Mouse (Mus musculus): ENCODE data around the gene Kndc1. TPM values are rescaled to one million over a fixed set of nuclear protein-coding genes. Genes with fewer than 3 reads are reported as not detected.

The Kndc1 gene
- polyA plus RNA-seq, 1 experiment = 5.6 TPM

DNA sequence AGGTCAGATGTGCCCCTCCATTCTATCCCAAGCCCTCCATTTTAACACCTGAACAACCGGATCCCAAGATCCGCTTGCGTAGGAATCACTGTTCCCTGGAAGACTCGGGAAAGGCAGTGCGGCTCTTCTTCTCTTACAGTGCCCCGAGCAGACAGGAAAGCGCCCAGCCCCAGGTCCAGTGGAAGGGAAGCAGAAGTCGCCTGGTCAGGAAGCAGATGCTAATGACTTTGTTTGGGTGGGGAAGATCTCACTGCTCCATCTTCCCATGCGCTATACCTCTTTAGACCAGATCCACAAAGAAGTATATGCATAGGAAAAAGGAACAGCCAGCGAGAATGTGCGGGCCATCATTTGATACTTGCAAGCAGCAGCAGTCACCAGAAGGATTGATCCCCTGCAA, 62.9 kb downstream of the Kndc1 start:
- WGBS = 43% methylated on average over 11 of the region's 11 CpGs
- Histone ChIP-seq H3K4me1 (ENCODE audit: control insufficient read depth, insufficient read depth, low read length) (no peaks in the 10 kb centered on the region), H3K4me3 (replicated peaks; ENCODE audit: extremely low read depth, low read depth, low read length) (no peak overlapping the region)
- no peak for DNase-seq
- TF ChIP-seq CTCF (IDR thresholded peaks at IDR 0.05; ENCODE audit: insufficient read depth, low read length) = no peak
- no peak for TF ChIP-seq POLR2A (IDR thresholded peaks at IDR 0.05; ENCODE audit: borderline replicate concordance, extremely low read depth, low read depth, low read length)

DNA sequence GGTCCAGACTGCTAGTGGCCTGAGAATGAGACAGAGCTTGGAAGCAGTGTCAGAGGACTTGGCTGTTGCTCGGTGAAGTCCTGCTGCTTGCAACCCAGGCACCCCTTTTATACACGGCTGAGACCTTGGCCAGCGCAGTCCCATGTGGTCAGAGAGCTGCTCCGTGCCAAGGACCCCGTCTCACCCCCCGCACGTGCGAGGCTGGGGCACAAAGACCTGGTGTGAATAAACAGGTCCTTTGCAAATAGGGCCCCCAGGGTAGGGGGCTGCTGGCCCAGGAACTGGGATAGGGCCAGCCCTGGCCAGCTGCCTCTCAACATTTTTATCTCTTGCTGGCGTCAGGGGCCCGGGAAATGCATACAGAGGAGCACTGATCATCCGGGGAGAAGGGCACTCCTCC, 63.5 kb downstream of the Kndc1 start:
- no peaks in the 10 kb centered on the region for H3K4me1 ChIP-seq (ENCODE audit: control insufficient read depth, insufficient read depth, low read length)
- WGBS = 31% methylated on average over 11 of the region's 11 CpGs
- no peak for DNase-seq
- TF ChIP-seq POLR2A (IDR thresholded peaks at IDR 0.05; ENCODE audit: borderline replicate concordance, extremely low read depth, low read depth, low read length) (no peak), CTCF (IDR thresholded peaks at IDR 0.05; ENCODE audit: insufficient read depth, low read length) (no peak)
- no peak overlapping the region for H3K4me3 ChIP-seq (replicated peaks; ENCODE audit: extremely low read depth, low read depth, low read length)

DNA sequence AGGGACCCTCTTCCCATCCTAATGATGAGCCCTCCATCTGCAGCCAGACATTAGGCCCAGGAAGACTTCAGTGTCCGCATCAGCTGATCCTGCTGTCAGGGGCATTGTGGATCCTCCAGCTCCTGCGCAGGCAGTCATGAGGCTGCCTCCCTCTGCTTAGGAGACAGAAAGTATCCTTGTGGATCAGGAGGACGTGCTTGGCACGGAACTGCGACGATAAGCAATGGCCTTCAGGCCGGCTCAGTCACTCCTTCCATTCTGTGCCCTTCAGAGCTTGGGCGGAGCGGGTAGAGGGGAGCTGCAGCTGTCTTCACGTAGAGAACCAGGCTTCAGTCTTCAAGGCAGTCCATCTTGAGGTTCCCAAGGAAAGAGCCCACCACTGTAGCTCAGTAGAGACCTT, 66.6 kb downstream of the Kndc1 start:
- no peak for TF ChIP-seq POLR2A (IDR thresholded peaks at IDR 0.05; ENCODE audit: borderline replicate concordance, extremely low read depth, low read depth, low read length)
- TF ChIP-seq CTCF (IDR thresholded peaks at IDR 0.05; ENCODE audit: insufficient read depth, low read length) = no peak
- Histone ChIP-seq H3K4me3 (replicated peaks; ENCODE audit: extremely low read depth, low read depth, low read length) (no peak overlapping the region), H3K4me1 (ENCODE audit: control insufficient read depth, insufficient read depth, low read length) (no peaks in the 10 kb centered on the region)
- 83% methylated on average over 10 of the region's 10 CpGs for WGBS
- no peak for DNase-seq

DNA sequence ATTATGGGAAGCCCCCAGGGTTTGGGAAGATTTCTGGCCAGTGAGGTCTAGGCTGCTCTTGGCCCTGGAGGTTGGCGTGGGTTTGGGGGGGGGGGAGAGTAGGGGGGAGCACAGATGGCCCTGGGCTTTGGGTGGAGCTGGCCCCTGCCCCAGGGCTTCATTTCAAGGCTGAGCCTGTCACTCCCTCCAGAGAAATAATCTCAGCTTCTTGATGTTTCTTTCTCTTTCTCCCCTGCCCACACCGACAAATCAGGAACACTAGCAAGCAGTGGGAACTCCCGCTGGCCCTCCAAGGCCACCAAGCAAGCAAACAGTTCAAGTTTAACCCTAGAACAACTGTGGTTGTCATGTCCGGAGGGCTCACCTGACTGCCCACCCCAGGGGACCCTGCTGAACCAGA, 69.3 kb downstream of the Kndc1 start:
- Histone ChIP-seq H3K4me3 (replicated peaks; ENCODE audit: extremely low read depth, low read depth, low read length) (no peak overlapping the region), H3K4me1 (ENCODE audit: control insufficient read depth, insufficient read depth, low read length) (no peaks in the 10 kb centered on the region)
- TF ChIP-seq CTCF (IDR thresholded peaks at IDR 0.05; ENCODE audit: insufficient read depth, low read length) (no peak), POLR2A (IDR thresholded peaks at IDR 0.05; ENCODE audit: borderline replicate concordance, extremely low read depth, low read depth, low read length) (no peak)
- DNase-seq = no peak
- 49% methylated on average over 4 of the region's 4 CpGs for WGBS

DNA sequence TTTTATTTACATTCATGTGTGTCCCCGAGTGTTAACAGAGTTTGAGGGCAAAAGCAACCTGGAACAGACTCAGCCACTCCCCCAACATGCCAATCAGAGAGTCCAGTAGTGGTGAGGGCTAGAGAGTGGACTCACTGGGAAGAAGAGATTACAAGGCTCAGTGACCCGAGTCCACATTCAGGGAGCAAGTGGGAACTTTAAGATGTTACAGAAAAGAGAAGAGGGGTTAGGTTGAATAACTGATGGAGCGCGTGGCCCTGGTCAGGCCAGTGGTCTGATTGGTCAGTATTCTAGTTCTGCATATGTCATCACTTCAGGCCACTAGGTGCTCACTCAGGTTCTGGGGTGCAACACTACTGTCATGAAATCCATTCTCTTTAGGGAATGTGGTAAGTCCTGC, 72.7 kb downstream of the Kndc1 start:
- H3K4me3 ChIP-seq (replicated peaks; ENCODE audit: extremely low read depth, low read depth, low read length) = no peak overlapping the region
- WGBS = 31% methylated on average over 4 of the region's 4 CpGs
- no peak for DNase-seq
- no peaks in the 10 kb centered on the region for H3K4me1 ChIP-seq (ENCODE audit: control insufficient read depth, insufficient read depth, low read length)
- TF ChIP-seq CTCF (IDR thresholded peaks at IDR 0.05; ENCODE audit: insufficient read depth, low read length) (no peak), POLR2A (IDR thresholded peaks at IDR 0.05; ENCODE audit: borderline replicate concordance, extremely low read depth, low read depth, low read length) (no peak)

DNA sequence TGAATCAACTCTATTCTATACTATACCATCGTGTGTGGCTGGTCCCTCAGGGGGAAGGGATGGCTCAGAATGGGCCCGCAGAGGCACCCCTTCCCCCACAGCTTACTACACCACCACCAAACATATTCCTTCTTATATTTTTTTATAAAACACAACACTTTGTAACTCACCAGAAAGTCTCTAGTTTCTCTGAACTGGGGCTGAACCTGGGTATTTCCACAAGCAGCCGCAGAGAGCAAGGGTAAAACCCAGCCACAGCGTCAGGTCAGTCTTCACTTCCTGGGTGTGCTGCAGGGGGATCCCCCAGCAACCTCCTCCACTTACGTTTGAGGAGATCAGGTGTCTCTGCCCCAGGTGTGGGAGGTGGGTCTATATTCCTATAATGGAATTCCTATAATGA, 73.9 kb downstream of the Kndc1 start:
- 43% methylated on average over 5 of the region's 5 CpGs for WGBS
- TF ChIP-seq POLR2A (IDR thresholded peaks at IDR 0.05; ENCODE audit: borderline replicate concordance, extremely low read depth, low read depth, low read length) (no peak), CTCF (IDR thresholded peaks at IDR 0.05; ENCODE audit: insufficient read depth, low read length) (no peak)
- Histone ChIP-seq H3K4me3 (replicated peaks; ENCODE audit: extremely low read depth, low read depth, low read length) (no peak overlapping the region), H3K4me1 (ENCODE audit: control insufficient read depth, insufficient read depth, low read length) (no peaks in the 10 kb centered on the region)
- DNase-seq = no peak

DNA sequence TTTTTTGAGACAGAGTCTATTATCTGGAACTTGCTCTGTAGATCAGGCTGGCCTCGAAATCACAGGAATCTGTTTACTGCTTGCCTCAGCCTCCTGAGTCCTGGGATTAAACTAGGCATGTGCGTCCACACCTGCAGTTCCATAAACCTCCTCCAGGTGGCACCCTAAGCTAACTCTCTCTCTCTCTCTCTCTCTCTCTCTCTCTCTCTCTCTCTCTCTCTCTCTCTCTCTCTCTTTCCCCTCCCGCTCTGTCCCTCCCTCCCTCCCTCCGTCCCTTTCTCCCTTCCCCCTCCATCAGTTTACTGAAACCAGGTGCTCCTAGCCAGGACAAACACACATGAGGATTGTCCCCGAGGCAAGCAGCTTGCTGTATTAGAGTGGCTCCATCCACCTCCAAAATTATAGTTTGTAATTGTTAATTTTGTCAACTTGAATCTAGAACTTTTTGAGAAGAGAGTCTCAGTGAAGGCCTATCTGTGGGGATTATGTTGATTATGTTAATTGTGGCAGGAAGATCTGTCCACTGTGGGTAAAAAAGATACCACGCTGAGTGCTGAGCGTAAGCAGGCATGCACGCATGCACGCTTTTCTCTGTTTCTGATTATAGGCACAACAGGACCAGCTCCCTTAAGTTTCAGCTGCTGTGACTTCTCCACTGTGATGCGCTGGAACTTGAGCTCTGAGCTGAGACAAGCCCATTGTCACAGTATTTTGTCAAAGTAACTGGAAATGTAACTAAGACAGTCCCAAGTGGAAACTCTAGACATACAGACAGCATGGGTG, 75.0 kb downstream of the Kndc1 start:
- 45% methylated on average over 10 of the region's 10 CpGs for WGBS
- peak; percentile 65 for DNase-seq
- no peak overlapping the region for H3K4me3 ChIP-seq (replicated peaks; ENCODE audit: extremely low read depth, low read depth, low read length)
- H3K4me1 ChIP-seq (ENCODE audit: control insufficient read depth, insufficient read depth, low read length) = no peaks in the 10 kb centered on the region
- TF ChIP-seq POLR2A (IDR thresholded peaks at IDR 0.05; ENCODE audit: borderline replicate concordance, extremely low read depth, low read depth, low read length) (no peak), CTCF (IDR thresholded peaks at IDR 0.05; ENCODE audit: insufficient read depth, low read length) (peak; percentile 75)

DNA sequence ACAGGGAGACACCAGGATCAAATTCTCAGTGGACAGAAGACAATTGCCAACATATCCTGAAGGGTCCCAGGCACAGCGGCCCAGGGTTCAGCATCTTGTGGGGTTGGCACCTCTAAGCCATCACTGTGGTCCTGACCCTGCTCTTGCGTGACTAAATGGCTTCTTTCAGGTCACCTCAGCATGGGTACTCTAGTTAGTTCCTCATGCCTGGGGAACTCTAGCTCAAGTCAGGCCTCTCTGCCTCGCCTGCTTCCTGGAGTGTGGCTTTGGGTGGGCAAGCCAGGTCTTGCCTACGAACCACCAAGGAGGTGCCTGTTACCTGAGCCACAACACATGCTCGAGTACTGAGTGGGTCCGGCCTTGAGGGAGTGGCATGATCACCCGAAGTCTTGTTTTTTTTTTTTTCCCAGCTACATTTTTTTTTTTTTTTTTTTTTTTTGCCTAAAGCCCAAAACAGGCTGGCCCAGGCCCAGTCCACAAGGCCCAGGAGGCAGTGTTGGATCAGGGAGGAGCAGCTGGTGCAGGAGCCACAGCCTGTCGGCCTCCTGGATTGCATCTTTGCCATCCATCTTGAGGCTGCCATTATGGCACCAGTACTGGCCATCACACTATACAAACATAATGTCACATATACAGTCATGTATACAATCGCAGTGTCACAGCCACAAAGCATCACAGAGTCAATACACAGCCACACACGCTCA, 75.9 kb downstream of the Kndc1 start:
- WGBS = 77% methylated on average over 10 of the region's 10 CpGs
- TF ChIP-seq CTCF (IDR thresholded peaks at IDR 0.05; ENCODE audit: insufficient read depth, low read length) = no peak
- Histone ChIP-seq H3K4me3 (replicated peaks; ENCODE audit: extremely low read depth, low read depth, low read length) (no peak overlapping the region), H3K4me1 (ENCODE audit: control insufficient read depth, insufficient read depth, low read length) (no peaks in the 10 kb centered on the region)
- DNase-seq = no peak

DNA sequence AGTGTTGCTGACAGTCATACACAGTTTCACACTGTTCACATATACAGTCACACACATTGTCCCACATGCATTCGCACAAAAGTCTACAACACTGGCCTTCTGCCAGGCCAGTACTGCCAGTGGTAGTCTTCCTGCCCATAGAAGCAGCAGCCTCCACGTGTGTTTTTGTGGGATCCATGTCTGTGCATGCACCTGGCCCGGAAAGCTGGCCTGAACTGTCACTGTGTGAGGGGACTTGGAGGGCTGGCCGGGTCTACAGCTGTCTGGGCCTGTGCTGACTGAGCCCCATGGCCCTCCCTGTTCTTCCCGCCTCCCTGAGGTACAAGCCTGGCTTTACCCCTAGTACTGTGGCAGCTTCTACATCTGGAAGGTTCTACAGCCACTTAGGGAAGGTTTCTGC, 76.5 kb downstream of the Kndc1 start:
- DNase-seq = no peak
- Histone ChIP-seq H3K4me1 (ENCODE audit: control insufficient read depth, insufficient read depth, low read length) (no peaks in the 10 kb centered on the region), H3K4me3 (replicated peaks; ENCODE audit: extremely low read depth, low read depth, low read length) (no peak overlapping the region)
- WGBS = 65% methylated on average over 5 of the region's 5 CpGs
- no peak for TF ChIP-seq POLR2A (IDR thresholded peaks at IDR 0.05; ENCODE audit: borderline replicate concordance, extremely low read depth, low read depth, low read length)
- no peak for TF ChIP-seq CTCF (IDR thresholded peaks at IDR 0.05; ENCODE audit: insufficient read depth, low read length)

DNA sequence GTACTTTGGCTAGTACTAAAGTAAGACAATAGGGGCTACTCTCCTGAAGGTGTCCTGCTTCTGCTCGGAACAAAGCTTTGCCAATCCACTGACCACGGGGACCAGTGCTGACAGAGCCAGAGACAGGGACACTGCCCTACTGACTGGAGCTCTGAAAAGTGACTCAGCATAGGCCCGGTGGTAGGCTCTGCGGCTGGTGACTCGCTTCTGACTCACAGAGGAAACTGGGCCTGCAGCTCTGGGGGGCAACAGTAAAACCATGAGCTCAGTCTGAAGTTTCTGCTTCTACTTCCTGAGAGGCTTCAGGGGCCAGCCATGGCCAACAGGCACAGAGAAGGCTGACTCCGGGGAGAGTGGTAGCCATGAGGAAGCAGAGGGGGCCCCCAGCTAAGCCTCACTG, 76.9 kb downstream of the Kndc1 start:
- Histone ChIP-seq H3K4me1 (ENCODE audit: control insufficient read depth, insufficient read depth, low read length) (no peaks in the 10 kb centered on the region), H3K4me3 (replicated peaks; ENCODE audit: extremely low read depth, low read depth, low read length) (no peak overlapping the region)
- no peak for DNase-seq
- TF ChIP-seq POLR2A (IDR thresholded peaks at IDR 0.05; ENCODE audit: borderline replicate concordance, extremely low read depth, low read depth, low read length) = no peak
- no peak for TF ChIP-seq CTCF (IDR thresholded peaks at IDR 0.05; ENCODE audit: insufficient read depth, low read length)
- 51% methylated on average over 6 of the region's 6 CpGs for WGBS
